Mouse (Mus musculus) midbrain, embryonic 14.5 days (tissue): ENCODE data around the gene Fhit. TPM values are rescaled to one million over a fixed set of nuclear protein-coding genes. Genes with fewer than 3 reads are reported as not detected.

Source experiments
- ATAC-seq: fragments of 200-750 bp; cut with Nextera tagmentation; 2 replicates; pipeline ENCODE4 v1.8.0; 2017; ENCODE audit warnings: moderate number of reproducible peaks, moderate library complexity; ENCODE audit not compliant: low FRiP score, low TSS enrichment
- DNase-seq: peaks from one replicate; pipeline ENCODE4 v3.0.0-alpha.2; 2015
- H3K27ac ChIP-seq: fragments of 300-500 bp; sonication (generic); replicated peaks from 2 replicates; pipeline ENCODE4 v1.5.1; 2014; ENCODE audit warnings: mild to moderate bottlenecking, low read depth, low read length, moderate library complexity
- H3K27me3 ChIP-seq: fragments of 300-500 bp; sonication (generic); 2 replicates; pipeline ENCODE4 v1.6.1; 2014; ENCODE audit warnings: low read length, control low read depth, mixed read lengths; ENCODE audit not compliant: control insufficient read depth, insufficient read depth
- H3K36me3 ChIP-seq: fragments of 300-500 bp; sonication (generic); 2 replicates; pipeline ENCODE4 v1.6.1; 2014; ENCODE audit warnings: low read length, control low read depth; ENCODE audit not compliant: control insufficient read depth, insufficient read depth
- H3K4me1 ChIP-seq: fragments of 300-500 bp; sonication (generic); 2 replicates; pipeline ENCODE4 v1.6.1; 2014; ENCODE audit warnings: mild to moderate bottlenecking, antibody characterized with exemption, low read length, control low read depth; ENCODE audit not compliant: control insufficient read depth, insufficient read depth
- H3K4me2 ChIP-seq: fragments of 300-500 bp; sonication (generic); 2 replicates; pipeline ENCODE4 v1.6.1; 2014; ENCODE audit warnings: mild to moderate bottlenecking, low read length, moderate library complexity
- H3K4me3 ChIP-seq: fragments of 300-500 bp; sonication (generic); replicated peaks from 2 replicates; pipeline ENCODE4 v1.5.1; 2014; ENCODE audit warnings: low read depth, low read length
- H3K9ac ChIP-seq: fragments of 300-500 bp; sonication (generic); replicated peaks from 2 replicates; pipeline ENCODE4 v1.6.1; 2014; ENCODE audit warnings: mild to moderate bottlenecking, low read length, moderate library complexity
- H3K9me3 ChIP-seq: fragments of 300-500 bp; sonication (generic); 2 replicates; pipeline ENCODE4 v1.6.1; 2016; ENCODE audit warnings: low read length, control low read depth, mixed read lengths; ENCODE audit not compliant: control insufficient read depth
- WGBS: fragments of 180-500 bp; shearing (Covaris S2); extraction: QIAGEN DNeasy Blood & Tissue Kit; methylation state at CpG from one replicate; pipeline ENCODE4 v1.1.7; 2014; 5-methylcytosine and 5-hydroxymethylcytosine counted together
- polyA plus RNA-seq: library from polyadenylated mRNA; unstranded; fragments of >200 nt; fragmentation: Nextera tagmentation; extraction: Ambion mirVana; gene quantifications from 2 replicates; pipeline ENCODE4 v1.2.1, GENCODE M21; 2014

Fhit gene
- polyA plus RNA-seq, 1 experiment from 2014 or later: 10.6 TPM

- Histone ChIP-seq H3K4me3 (no peak overlapping the region), H3K4me2 (no peak overlapping the region), H3K27me3 (no peaks in the 10 kb centered on the region), H3K27ac (no peak overlapping the region), H3K4me1 (no peaks in the 10 kb centered on the region), H3K9me3 (no peaks in the 10 kb centered on the region), H3K9ac (no peak overlapping the region), H3K36me3 (no peaks in the 10 kb centered on the region)
- WGBS: 69% methylated on average over 2 of the region's 2 CpGs
- no peak for ATAC-seq
- no peak for DNase-seq
Measured at GRCm38 (mm10) chr14:10036685-10037215, 1125.1 kb downstream of the Fhit start.

- Histone ChIP-seq H3K36me3 (no peaks in the 10 kb centered on the region), H3K9me3 (no peaks in the 10 kb centered on the region), H3K9ac (no peak overlapping the region), H3K4me1 (no peaks in the 10 kb centered on the region), H3K4me2 (no peak overlapping the region), H3K4me3 (no peak overlapping the region), H3K27ac (no peak overlapping the region), H3K27me3 (no peaks in the 10 kb centered on the region)
- DNase-seq (no peak), ATAC-seq (no peak)
- 12% methylated on average over 3 of the region's 3 CpGs for WGBS
Measured at GRCm38 (mm10) chr14:10035682-10036081, 1126.2 kb downstream of the Fhit start.

GRCm38 (mm10) chr14:10035270-10035669 lies 1126.6 kb downstream of the Fhit start:
- no peak for DNase-seq
- Histone ChIP-seq H3K27me3 (no peaks in the 10 kb centered on the region), H3K4me3 (no peak overlapping the region), H3K4me2 (no peak overlapping the region), H3K4me1 (no peaks in the 10 kb centered on the region), H3K9me3 (no peaks in the 10 kb centered on the region), H3K27ac (no peak overlapping the region), H3K9ac (no peak overlapping the region), H3K36me3 (no peaks in the 10 kb centered on the region)
- no peak for ATAC-seq
- WGBS: 7% methylated on average over 2 of the region's 2 CpGs

GRCm38 (mm10) chr14:10023382-10023781 lies 1138.5 kb downstream of the Fhit start:
- 53% methylated on average over 2 of the region's 2 CpGs for WGBS
- DNase-seq (no peak), ATAC-seq (no peak)
- Histone ChIP-seq H3K4me2 (no peak overlapping the region), H3K27ac (no peak overlapping the region), H3K9ac (no peak overlapping the region), H3K4me3 (no peak overlapping the region), H3K27me3 (no peaks in the 10 kb centered on the region), H3K4me1 (peaks cover 16% of the 10 kb centered on the region), H3K36me3 (no peaks in the 10 kb centered on the region), H3K9me3 (peaks cover 6% of the 10 kb centered on the region; the same call in 1 of the 2 replicates)

GRCm38 (mm10) chr14:10022304-10022703 lies 1139.5 kb downstream of the Fhit start:
- ATAC-seq (peak; percentile 81), DNase-seq (peak; percentile 64)
- H3K9me3 ChIP-seq: no peaks in the 10 kb centered on the region
- no peaks in the 10 kb centered on the region for H3K27me3 ChIP-seq
- H3K36me3 ChIP-seq: no peaks in the 10 kb centered on the region
- no peak overlapping the region for H3K9ac ChIP-seq
- 9% methylated on average over 2 of the region's 2 CpGs for WGBS
- no peak overlapping the region for H3K27ac ChIP-seq
- H3K4me2 ChIP-seq: no peak overlapping the region
- no peak overlapping the region for H3K4me3 ChIP-seq
- peaks cover 16% of the 10 kb centered on the region for H3K4me1 ChIP-seq

- H3K36me3 ChIP-seq: no peaks in the 10 kb centered on the region
- no peak overlapping the region for H3K4me3 ChIP-seq
- no peaks in the 10 kb centered on the region for H3K9me3 ChIP-seq
- no peak overlapping the region for H3K27ac ChIP-seq
- DNase-seq: no peak
- H3K4me2 ChIP-seq: no peak overlapping the region
- 91% methylated on average over 5 of the region's 5 CpGs for WGBS
- H3K9ac ChIP-seq: no peak overlapping the region
- ATAC-seq: no peak
- peaks cover 16% of the 10 kb centered on the region for H3K4me1 ChIP-seq
- no peaks in the 10 kb centered on the region for H3K27me3 ChIP-seq
Measured at GRCm38 (mm10) chr14:10020400-10021140, 1141.3 kb downstream of the Fhit start.

GRCm38 (mm10) chr14:10013817-10014266 lies 1148.0 kb downstream of the Fhit start:
- Histone ChIP-seq H3K27ac (no peak overlapping the region), H3K9me3 (no peaks in the 10 kb centered on the region), H3K4me3 (no peak overlapping the region), H3K36me3 (no peaks in the 10 kb centered on the region), H3K27me3 (no peaks in the 10 kb centered on the region), H3K4me2 (no peak overlapping the region), H3K9ac (no peak overlapping the region), H3K4me1 (no peaks in the 10 kb centered on the region)
- DNase-seq (no peak), ATAC-seq (no peak)
- 84% methylated on average over 1 of the region's 1 CpGs for WGBS

- Histone ChIP-seq H3K4me2 (no peak overlapping the region), H3K27ac (no peak overlapping the region), H3K36me3 (no peaks in the 10 kb centered on the region), H3K9me3 (no peaks in the 10 kb centered on the region), H3K9ac (no peak overlapping the region), H3K4me1 (no peaks in the 10 kb centered on the region), H3K27me3 (no peaks in the 10 kb centered on the region), H3K4me3 (no peak overlapping the region)
- no peak for DNase-seq
- 63% methylated on average over 7 of the region's 7 CpGs for WGBS
- ATAC-seq: no peak
Measured at GRCm38 (mm10) chr14:10013003-10013816, 1148.6 kb downstream of the Fhit start.
